Mouse (Mus musculus): ENCODE data around the gene Slc25a10. TPM values are rescaled to one million over a fixed set of nuclear protein-coding genes. Genes with fewer than 3 reads are reported as not detected.
A peak's percentile ranks its signal among the peaks of the same experiment; 100 is the strongest.

Gene Slc25a10
- polyA plus RNA-seq, 1 experiment from 2014 or later = 39.4 TPM

GRCm38 (mm10) chr11:120464365-120464764, 27.3 kb upstream of the Slc25a10 start:
- H3K36me3 ChIP-seq (ENCODE audit: control insufficient read depth, insufficient read depth, low read length) = peaks cover 65% of the 10 kb centered on the region
- no peak overlapping the region for H3K4me2 ChIP-seq (ENCODE audit: low read length)
- ATAC-seq (ENCODE audit: insufficient number of reproducible peaks, insufficient read depth, low FRiP score, low read depth) = no peak
- H3K4me1 ChIP-seq (ENCODE audit: control insufficient read depth in 2 of 2, insufficient read depth in 2 of 2, low read length in 2 of 2) = peaks cover 8 to 16% of the 10 kb centered on the region in 2 experiments
- no peak overlapping the region for H3K4me3 ChIP-seq (ENCODE audit: control insufficient read depth in 1 of 2, insufficient read depth in 1 of 2, low read depth in 1 of 2, low read length in 2 of 2)
- no peaks in the 10 kb centered on the region for H3K27me3 ChIP-seq (ENCODE audit: control insufficient read depth, insufficient read depth, low read length)
- WGBS = 80% methylated on average over 5 of the region's 5 CpGs
- no peak overlapping the region for H3K27ac ChIP-seq (replicated peaks in 1 of 2; ENCODE audit: control insufficient read depth in 1 of 2, insufficient read depth in 1 of 2, low read depth in 2 of 2, low read length in 2 of 2)
- H3K9ac ChIP-seq (ENCODE audit: low read length) = no peak overlapping the region
- no peaks in the 10 kb centered on the region for H3K9me3 ChIP-seq (ENCODE audit: control insufficient read depth, low read length)

GRCm38 (mm10) chr11:120465521-120465920, 26.1 kb upstream of the Slc25a10 start:
- Histone ChIP-seq H3K27me3 (ENCODE audit: control insufficient read depth, insufficient read depth, low read length) (no peaks in the 10 kb centered on the region), H3K4me3 (ENCODE audit: control insufficient read depth in 1 of 2, insufficient read depth in 1 of 2, low read depth in 1 of 2, low read length in 2 of 2) (no peak overlapping the region), H3K9me3 (ENCODE audit: control insufficient read depth, low read length) (no peaks in the 10 kb centered on the region), H3K36me3 (ENCODE audit: control insufficient read depth, insufficient read depth, low read length) (peaks cover 66% of the 10 kb centered on the region), H3K27ac (replicated peaks in 1 of 2; ENCODE audit: control insufficient read depth in 1 of 2, insufficient read depth in 1 of 2, low read depth in 2 of 2, low read length in 2 of 2) (no peak overlapping the region), H3K4me1 (ENCODE audit: control insufficient read depth in 2 of 2, insufficient read depth in 2 of 2, low read length in 2 of 2) (peaks cover 8 to 16% of the 10 kb centered on the region in 2 experiments), H3K9ac (ENCODE audit: low read length) (no peak overlapping the region), H3K4me2 (ENCODE audit: low read length) (peak overlapping the region; percentile 88)
- 65% methylated on average over 4 of the region's 4 CpGs for whole genome bisulfite sequencing
- no peak for ATAC-seq (ENCODE audit: insufficient number of reproducible peaks, insufficient read depth, low FRiP score, low read depth)

DNA sequence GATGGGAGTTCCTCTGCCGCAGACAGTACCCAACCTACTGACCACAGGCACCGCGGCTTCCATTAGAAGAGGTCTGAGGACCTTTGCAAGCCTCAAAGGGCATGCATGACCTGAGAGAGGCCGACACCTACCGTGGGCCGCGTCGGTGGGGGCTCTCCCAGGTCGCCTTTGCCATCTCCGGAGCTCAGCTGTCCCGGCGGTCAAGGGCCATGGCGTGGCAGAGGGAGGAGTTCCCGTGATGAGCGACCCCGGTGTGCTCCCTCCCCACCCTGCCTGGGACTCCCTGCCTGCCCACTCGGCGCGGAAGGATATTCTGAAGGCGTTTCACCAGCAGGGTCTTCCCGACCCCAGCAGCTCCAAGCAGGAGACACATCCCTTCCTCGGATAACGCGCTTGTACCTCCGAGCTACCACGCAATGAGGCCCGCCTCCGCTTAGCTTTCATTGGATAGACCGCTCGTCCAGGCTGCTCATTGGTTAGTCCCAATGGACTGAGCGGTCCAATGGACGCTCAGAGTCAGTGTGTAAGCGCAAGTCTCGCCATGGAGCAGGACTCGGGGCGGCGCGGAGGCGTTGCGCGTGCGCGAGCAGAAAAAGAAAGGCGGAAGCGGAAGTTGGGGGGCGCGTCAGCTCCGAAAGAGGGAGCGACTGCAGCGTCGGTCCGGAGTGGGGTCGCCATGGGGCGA, 24.4 kb upstream of the Slc25a10 start, which contains the start of gene Arl16:
Gene Arl16, minus strand, starts transcription at position 557 of the 685 bp plus-strand sequence.
- Histone ChIP-seq H3K27ac (replicated peaks in 1 of 2; ENCODE audit: control insufficient read depth in 1 of 2, insufficient read depth in 1 of 2, low read depth in 2 of 2, low read length in 2 of 2) (peak within 1 kb of the TSS; percentile 70 to 80), H3K36me3 (ENCODE audit: control insufficient read depth, insufficient read depth, low read length) (peaks cover 66% of the 10 kb centered on the region), H3K4me3 (ENCODE audit: control insufficient read depth in 1 of 2, insufficient read depth in 1 of 2, low read depth in 1 of 2, low read length in 2 of 2) (peak within 1 kb of the TSS; percentile 97 to 98), H3K27me3 (ENCODE audit: control insufficient read depth, insufficient read depth, low read length) (no peaks in the 10 kb centered on the region), H3K4me1 (ENCODE audit: control insufficient read depth in 2 of 2, insufficient read depth in 2 of 2, low read length in 2 of 2) (peaks cover 8 to 16% of the 10 kb centered on the region in 2 experiments), H3K4me2 (ENCODE audit: low read length) (peak within 1 kb of the TSS; percentile 96), H3K9me3 (ENCODE audit: control insufficient read depth, low read length) (no peaks in the 10 kb centered on the region), H3K9ac (ENCODE audit: low read length) (peak within 1 kb of the TSS; percentile 93)
- under 1% methylated on average over 53 of the region's 54 CpGs for WGBS
- peak; percentile 99 for ATAC-seq (ENCODE audit: insufficient number of reproducible peaks, insufficient read depth, low FRiP score, low read depth)

- H3K36me3 ChIP-seq (ENCODE audit: control insufficient read depth, insufficient read depth, low read length) = peaks cover 66% of the 10 kb centered on the region
- H3K27me3 ChIP-seq (ENCODE audit: control insufficient read depth, insufficient read depth, low read length) = no peaks in the 10 kb centered on the region
- no peaks in the 10 kb centered on the region for H3K9me3 ChIP-seq (ENCODE audit: control insufficient read depth, low read length)
- 2% methylated on average over 33 of the region's 33 CpGs for WGBS
- peak overlapping the region; percentile 93 for H3K9ac ChIP-seq (ENCODE audit: low read length)
- H3K4me1 ChIP-seq (ENCODE audit: control insufficient read depth in 2 of 2, insufficient read depth in 2 of 2, low read length in 2 of 2) = peaks cover 8 to 16% of the 10 kb centered on the region in 2 experiments
- peak; percentile 20; the same call in 1 of the 2 replicates for ATAC-seq (ENCODE audit: insufficient number of reproducible peaks, insufficient read depth, low FRiP score, low read depth)
- no peak overlapping the region; a peak in 1 of 4 replicates for H3K27ac ChIP-seq (replicated peaks in 1 of 2; ENCODE audit: control insufficient read depth in 1 of 2, insufficient read depth in 1 of 2, low read depth in 2 of 2, low read length in 2 of 2)
- H3K4me2 ChIP-seq (ENCODE audit: low read length) = peak overlapping the region; percentile 96
- peak overlapping the region; percentile 97 to 98 for H3K4me3 ChIP-seq (ENCODE audit: control insufficient read depth in 1 of 2, insufficient read depth in 1 of 2, low read depth in 1 of 2, low read length in 2 of 2)
These were observed 23.9 kb upstream of the Slc25a10 start for GRCm38 (mm10) chr11:120467736-120468092.

DNA sequence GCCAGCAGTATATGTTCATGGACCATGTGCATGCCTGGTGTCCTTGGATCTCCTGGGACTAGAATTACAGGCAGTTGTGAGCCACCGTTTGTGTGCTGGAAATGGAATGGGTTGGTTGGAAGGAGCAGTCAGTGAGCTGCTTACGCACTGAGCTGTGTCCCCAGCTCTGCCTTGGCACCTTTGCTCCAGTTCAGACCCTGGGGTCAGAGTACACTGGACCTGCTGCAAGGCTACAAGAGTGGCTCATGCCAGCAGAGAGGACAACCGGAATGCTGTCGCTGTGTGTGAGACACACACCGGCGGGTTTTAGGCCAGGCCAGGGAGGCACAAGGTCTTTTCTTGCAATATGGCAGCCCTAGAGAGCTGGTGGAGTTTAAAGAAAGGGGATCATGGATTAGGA, 19.6 kb upstream of the Slc25a10 start:
- H3K27ac ChIP-seq (replicated peaks in 1 of 2; ENCODE audit: control insufficient read depth in 1 of 2, insufficient read depth in 1 of 2, low read depth in 2 of 2, low read length in 2 of 2) = no peak overlapping the region
- H3K27me3 ChIP-seq (ENCODE audit: control insufficient read depth, insufficient read depth, low read length) = no peaks in the 10 kb centered on the region
- peaks cover 82% of the 10 kb centered on the region for H3K36me3 ChIP-seq (ENCODE audit: control insufficient read depth, insufficient read depth, low read length)
- H3K9ac ChIP-seq (ENCODE audit: low read length) = no peak overlapping the region
- no peaks in the 10 kb centered on the region for H3K9me3 ChIP-seq (ENCODE audit: control insufficient read depth, low read length)
- H3K4me1 ChIP-seq (ENCODE audit: control insufficient read depth in 2 of 2, insufficient read depth in 2 of 2, low read length in 2 of 2) = peaks cover 5 to 9% of the 10 kb centered on the region in 2 experiments; a peak in 3 of 4 replicates
- H3K4me2 ChIP-seq (ENCODE audit: low read length) = no peak overlapping the region
- no peak for ATAC-seq (ENCODE audit: insufficient number of reproducible peaks, insufficient read depth, low FRiP score, low read depth)
- no peak overlapping the region for H3K4me3 ChIP-seq (ENCODE audit: control insufficient read depth in 1 of 2, insufficient read depth in 1 of 2, low read depth in 1 of 2, low read length in 2 of 2)
- WGBS = 92% methylated on average over 6 of the region's 6 CpGs

DNA sequence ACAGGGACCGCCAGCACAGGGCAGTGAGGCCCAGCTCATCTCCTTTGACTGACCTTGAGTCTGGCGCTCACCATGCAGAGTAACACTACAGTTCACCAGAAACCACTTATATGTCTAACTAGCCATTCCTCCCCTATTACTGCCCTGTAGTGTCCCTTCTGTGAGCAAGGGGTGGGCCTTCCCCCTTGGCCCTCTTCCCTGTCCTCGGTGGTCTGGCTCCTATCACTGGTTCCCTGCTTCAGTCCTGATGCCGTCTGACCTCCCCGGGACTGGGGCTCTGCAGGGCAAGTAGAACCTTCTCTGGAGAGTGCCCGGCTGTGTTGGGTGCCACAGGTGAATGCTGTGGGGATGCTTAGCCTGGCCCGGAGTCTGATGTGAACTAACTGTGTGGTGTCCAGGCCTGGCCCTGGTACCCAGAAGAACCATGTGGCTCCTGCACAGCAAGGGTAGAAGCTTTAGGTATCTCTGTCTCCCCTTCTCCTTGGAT, 8.1 kb upstream of the Slc25a10 start:
- Histone ChIP-seq H3K27me3 (ENCODE audit: control insufficient read depth, insufficient read depth, low read length) (no peaks in the 10 kb centered on the region), H3K9me3 (ENCODE audit: control insufficient read depth, low read length) (no peaks in the 10 kb centered on the region), H3K4me3 (ENCODE audit: control insufficient read depth in 1 of 2, insufficient read depth in 1 of 2, low read depth in 1 of 2, low read length in 2 of 2) (peak overlapping the region in 1 of 2 experiments; percentile 98; a peak in 1 of 4 replicates), H3K4me2 (ENCODE audit: low read length) (peak overlapping the region; percentile 87), H3K4me1 (ENCODE audit: control insufficient read depth in 2 of 2, insufficient read depth in 2 of 2, low read length in 2 of 2) (peaks cover 4 to 16% of the 10 kb centered on the region in 2 experiments), H3K27ac (replicated peaks in 1 of 2; ENCODE audit: control insufficient read depth in 1 of 2, insufficient read depth in 1 of 2, low read depth in 2 of 2, low read length in 2 of 2) (peak overlapping the region in 1 of 2 experiments; percentile 85; a peak in 1 of 4 replicates), H3K9ac (ENCODE audit: low read length) (peak overlapping the region; percentile 98), H3K36me3 (ENCODE audit: control insufficient read depth, insufficient read depth, low read length) (peaks cover 84% of the 10 kb centered on the region)
- no peak for ATAC-seq (ENCODE audit: insufficient number of reproducible peaks, insufficient read depth, low FRiP score, low read depth)
- WGBS = 82% methylated on average over 7 of the region's 7 CpGs

DNA sequence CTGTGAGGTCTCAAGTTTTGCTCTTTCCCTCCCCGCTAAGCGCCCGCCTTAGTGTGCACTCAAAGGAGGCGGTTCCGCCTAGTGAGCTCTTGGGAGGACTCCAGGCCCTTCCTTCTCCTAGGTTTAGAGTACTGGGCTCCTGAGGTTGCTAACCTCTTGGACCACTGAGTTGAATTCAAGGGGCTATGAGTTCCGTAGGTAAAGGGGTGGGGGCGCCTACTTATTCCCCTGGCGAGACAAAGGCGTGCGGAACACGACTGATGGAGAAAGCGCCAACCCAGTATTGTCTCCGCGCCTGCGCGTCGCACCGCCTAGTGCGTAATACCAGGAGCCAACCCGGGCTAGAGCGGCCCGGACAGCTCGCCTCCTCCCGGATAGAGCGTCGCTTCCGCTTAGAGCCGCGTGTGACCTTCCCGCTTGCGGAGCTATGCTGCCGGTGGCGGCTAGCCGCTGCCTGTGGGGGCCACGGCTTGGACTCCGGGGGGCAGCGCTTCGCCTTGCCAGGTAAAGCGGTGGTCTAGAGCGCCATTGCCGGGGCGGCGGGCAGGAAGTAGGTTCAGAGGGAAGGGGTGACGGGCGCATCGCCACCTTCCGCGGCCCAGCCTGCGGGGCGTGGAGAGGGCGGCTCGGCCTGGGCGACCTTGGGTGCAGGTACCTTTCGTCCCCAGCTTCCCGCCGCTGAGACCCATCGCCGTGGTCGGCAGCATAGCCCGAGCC, 7.2 kb upstream of the Slc25a10 start, which contains the start of gene Mrpl12:
Gene Mrpl12, plus strand, starts transcription at position 349 of the 717 bp plus-strand sequence.
- Histone ChIP-seq H3K36me3 (ENCODE audit: control insufficient read depth, insufficient read depth, low read length) (peaks cover 84% of the 10 kb centered on the region), H3K4me1 (ENCODE audit: control insufficient read depth in 2 of 2, insufficient read depth in 2 of 2, low read length in 2 of 2) (peaks cover 5 to 16% of the 10 kb centered on the region in 2 experiments), H3K4me3 (ENCODE audit: control insufficient read depth in 1 of 2, insufficient read depth in 1 of 2, low read depth in 1 of 2, low read length in 2 of 2) (peak within 1 kb of the TSS; percentile 96 to 98), H3K9ac (ENCODE audit: low read length) (peak within 1 kb of the TSS; percentile 98), H3K4me2 (ENCODE audit: low read length) (peak within 1 kb of the TSS; percentile 87), H3K27ac (replicated peaks in 1 of 2; ENCODE audit: control insufficient read depth in 1 of 2, insufficient read depth in 1 of 2, low read depth in 2 of 2, low read length in 2 of 2) (peak within 1 kb of the TSS; percentile 82 to 85), H3K27me3 (ENCODE audit: control insufficient read depth, insufficient read depth, low read length) (no peaks in the 10 kb centered on the region), H3K9me3 (ENCODE audit: control insufficient read depth, low read length) (no peaks in the 10 kb centered on the region)
- under 1% methylated on average over 60 of the region's 60 CpGs for WGBS
- ATAC-seq (ENCODE audit: insufficient number of reproducible peaks, insufficient read depth, low FRiP score, low read depth) = peak; percentile 91
